Mouse (Mus musculus) embryo, embryonic 11 days (tissue): ENCODE measurements around the gene Borcs7.

ENCODE experiments used
- DNase-seq: peaks from one replicate; pipeline ENCODE4 v3.0.0-alpha.2; 2015

The Borcs7 gene

DNA sequence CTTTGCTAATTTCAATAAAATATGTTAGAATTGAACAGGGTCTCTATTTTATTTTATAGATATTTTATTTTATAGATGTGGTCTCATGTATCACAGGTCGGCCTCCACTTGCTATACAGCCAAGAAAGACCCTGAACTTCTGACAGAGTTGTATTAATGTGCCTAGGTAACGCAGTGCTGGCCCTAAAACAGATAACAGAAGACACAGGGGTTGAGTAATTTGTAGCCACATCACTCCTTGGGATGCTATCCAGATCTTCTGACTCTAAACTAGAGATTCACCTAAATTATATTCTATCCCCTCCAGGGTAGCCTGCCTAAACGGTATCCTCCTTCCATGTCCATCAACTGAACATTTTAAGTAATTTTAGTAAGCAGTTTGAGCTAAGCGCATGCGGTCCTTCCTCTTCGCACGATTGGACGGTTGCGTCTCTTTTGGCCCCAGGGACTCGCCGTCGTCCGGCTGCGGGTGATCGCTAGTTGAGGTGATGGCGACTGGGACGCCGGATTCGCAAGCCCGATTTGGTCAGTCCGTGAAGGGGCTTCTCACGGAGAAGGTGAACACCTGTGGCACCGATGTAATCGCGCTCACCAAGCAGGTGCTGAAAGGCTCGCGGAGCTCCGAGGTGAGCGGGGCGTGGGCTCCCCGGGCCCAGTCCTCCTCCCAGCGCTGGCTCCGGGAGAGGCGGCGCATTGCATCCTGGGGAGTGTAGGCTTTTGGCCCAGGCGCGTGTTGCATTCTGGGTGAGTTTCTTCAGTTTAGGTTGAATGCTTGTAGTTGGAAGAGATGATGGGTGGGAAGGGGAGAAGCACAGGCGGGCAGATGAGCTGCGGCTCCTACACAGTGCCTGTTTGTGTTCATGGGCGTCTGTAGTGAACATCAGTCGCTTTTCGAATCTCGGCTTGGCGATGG is at the start of gene Borcs7:
TSS of gene Borcs7 (plus strand) at position 447 of the 913 bp plus-strand sequence.
- DNase-seq, result peak; percentile 94

GRCm38 (mm10) chr19:46640780-46641179 is 48.9 kb upstream of the Borcs7 start:
- no peak for DNase-seq

DNA sequence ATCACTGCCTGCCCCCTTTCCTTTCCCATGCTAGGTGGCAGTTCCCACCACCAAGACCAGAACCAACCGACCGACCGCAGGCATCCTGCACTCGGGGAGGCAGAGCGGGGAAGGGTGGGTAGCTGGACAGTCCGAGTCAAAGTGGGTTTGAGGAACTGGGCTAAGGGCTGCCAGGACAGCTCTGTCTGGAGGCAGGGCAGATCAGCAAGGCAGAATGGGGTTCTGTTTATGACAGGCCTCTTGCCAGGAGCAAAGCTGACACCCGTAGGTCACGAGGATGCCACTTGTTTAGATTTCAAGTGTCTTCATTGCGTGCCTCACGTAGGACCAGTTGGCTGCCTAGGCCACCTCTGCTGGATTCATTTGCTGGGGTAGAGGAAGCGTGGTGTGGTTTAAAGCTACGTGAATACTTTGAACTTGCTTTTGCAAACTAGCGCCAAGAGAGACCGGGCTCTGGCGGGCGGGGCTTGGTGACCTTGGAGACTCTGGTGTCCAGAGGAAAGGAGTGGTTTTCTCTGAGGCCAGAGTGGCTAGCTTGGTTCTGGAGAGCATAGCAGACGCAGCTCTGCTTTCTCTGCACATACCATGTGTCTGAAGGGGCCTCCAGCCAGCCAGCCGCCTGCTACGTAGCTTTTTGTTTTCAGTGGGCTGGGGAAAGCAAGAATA is 48.2 kb upstream of the Borcs7 start:
- peak; percentile 55 for DNase-seq

DNA sequence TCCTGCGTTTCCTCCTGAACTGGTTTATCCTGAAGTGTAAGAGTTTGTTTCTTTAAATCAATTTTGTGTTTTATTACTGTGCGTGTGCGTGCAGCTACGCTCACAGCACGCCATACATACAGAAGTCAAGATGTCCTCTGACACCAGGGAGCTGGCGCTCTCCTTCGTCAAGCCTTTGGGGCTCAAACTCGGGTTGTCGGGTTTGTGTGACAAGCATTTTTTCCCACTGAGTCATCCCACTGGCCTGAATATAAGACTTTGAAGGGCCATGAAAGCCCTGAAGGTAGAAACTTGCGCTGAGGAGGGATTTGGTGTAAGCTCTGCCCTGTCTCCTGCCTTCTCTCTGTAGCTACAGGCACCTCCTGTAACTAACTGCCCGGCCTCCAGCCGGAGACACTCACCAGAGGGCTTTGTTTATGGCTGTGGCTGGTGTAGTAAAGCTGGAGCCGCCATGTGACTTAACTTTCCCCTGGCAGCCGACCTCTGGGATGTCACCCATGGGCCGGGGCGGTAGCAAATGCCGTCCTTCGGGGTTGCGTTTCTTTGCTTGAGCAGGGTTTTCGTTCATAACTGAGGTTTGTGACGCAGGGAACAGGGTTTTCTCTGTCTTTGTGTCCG is 47.5 kb upstream of the Borcs7 start:
- no peak for DNase-seq

- no peak for DNase-seq
Observed at GRCm38 (mm10) chr19:46643236-46643635, 46.5 kb upstream of the Borcs7 start.

- no peak for DNase-seq
Observed at GRCm38 (mm10) chr19:46644343-46644792, 45.3 kb upstream of the Borcs7 start.

GRCm38 (mm10) chr19:46644793-46645602 is 44.7 kb upstream of the Borcs7 start:
- DNase-seq, result peak; percentile 45

GRCm38 (mm10) chr19:46646041-46646481 is 43.6 kb upstream of the Borcs7 start:
- no peak for DNase-seq

- DNase-seq, result no peak
Observed at GRCm38 (mm10) chr19:46647254-46647653, 42.5 kb upstream of the Borcs7 start.

DNA sequence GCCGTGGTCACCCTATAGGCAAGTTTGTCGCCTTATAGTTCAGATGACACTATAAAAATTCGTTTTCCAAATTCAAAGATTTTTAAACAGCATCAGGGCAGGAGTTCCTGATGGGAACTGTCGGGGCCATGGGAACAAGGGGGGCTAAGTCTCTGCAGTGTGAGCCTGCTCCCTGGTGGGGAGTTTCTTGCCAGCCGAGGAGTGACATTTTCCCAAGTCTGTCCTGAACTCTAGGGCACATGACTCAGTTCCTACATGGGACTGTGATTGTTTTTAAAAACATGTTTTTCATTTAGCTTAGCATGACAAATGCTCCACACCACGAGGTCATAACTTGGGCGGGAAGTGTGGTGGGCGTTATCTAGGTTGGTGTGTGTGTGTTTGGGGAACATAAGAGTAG is 41.9 kb upstream of the Borcs7 start:
- no peak for DNase-seq

GRCm38 (mm10) chr19:46648565-46648964 is 41.1 kb upstream of the Borcs7 start:
- no peak for DNase-seq

GRCm38 (mm10) chr19:46653188-46653587 is 36.5 kb upstream of the Borcs7 start:
- no peak for DNase-seq

GRCm38 (mm10) chr19:46653616-46654235 is 36.0 kb upstream of the Borcs7 start:
- DNase-seq, result no peak

GRCm38 (mm10) chr19:46655626-46656025 is 34.1 kb upstream of the Borcs7 start:
- no peak for DNase-seq

DNA sequence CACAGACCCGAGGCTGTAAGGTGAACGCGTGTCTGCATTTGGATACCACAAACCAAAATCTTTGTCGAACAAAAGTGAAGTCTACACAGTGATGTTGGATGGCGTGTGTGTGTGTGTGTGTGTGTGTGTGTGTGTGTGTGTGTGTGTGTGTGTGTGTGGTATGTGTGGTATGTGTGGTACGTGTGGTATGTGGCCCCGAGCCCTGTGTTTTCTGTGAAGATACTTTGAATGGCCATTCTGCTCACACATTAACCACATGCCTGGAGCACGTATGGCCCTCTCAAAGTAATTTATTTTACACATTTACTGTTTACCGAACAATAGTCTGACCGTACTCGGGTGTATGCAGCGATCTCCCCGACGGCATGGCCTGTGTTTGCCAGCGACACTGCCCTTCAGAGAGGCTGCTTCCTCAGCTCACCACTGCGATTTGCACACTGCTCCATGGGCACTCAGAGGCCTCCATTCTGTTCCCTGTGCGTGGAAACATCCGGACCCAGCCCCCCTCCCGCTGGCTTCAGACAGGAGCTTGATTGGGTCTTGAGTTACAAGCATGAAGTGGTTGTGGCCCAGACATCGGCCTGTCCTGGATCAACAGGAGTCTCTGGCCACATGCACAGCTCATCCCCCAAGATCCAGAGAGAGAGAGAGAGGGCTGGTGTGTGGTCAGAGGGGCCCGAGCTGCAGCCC is 33.4 kb upstream of the Borcs7 start:
- no peak for DNase-seq

GRCm38 (mm10) chr19:46657339-46658020 is 32.2 kb upstream of the Borcs7 start:
- no peak for DNase-seq

DNA sequence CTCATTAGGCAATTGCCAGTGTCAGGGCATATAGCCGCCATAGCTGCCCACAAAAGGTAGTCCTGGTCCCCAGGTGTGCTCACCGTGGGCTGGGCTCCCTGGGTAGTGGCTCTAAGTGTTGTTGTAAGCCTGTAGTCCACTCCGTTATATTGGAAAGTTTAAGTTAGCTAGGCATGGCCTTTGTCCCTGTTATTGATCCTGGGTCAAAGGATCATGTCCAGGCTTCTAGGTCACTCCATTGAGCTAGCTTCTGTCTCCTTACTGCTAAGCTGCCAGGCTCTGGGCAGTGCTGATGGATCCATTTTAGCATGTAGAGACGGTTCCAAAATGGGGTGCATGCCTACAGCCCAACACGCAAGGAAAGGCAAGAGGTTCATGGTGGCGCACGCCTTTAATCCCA is 31.4 kb upstream of the Borcs7 start:
- no peak for DNase-seq

DNA sequence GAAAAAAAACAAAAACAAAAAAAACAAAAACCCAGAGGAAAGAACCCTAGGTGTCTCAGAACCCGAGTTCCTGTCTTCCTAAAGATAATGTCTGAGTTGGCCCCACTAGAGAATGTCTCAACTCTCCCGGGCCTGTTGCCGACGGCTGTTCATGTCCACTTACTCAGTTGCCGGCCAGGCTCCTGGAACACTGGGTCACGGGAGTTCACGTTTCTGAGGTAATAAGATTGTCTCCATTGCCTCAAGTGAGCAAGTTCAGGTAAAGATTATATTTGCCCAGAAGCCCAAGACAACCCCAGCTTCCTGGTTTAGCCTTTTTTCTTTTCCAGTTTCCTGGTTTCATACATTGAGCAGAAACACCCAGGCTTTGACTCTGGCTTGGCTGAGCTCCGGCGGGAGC is 30.9 kb upstream of the Borcs7 start:
- no peak for DNase-seq

GRCm38 (mm10) chr19:46661511-46661910 is 28.2 kb upstream of the Borcs7 start:
- no peak for DNase-seq

DNA sequence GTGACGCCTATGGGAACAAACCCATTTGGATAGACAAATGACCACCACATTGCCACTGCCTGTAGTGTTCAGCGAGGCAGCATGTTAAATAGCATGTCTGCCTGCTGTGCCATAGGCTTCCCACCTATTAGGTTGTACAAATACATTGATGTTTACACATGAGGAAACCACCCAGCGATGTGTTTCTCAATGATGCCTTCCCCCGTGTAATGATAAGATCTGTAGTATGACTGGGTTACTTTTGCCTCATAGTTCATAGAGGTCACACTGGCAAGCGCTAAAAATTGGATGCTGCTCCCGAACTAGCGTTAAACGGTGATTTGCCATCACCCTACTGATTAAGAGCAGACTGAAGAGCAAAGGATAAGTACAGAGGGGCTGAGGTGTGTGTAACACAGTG is 27.5 kb upstream of the Borcs7 start:
- DNase-seq, result no peak

GRCm38 (mm10) chr19:46662784-46663183 is 26.9 kb upstream of the Borcs7 start:
- DNase-seq, result no peak
